Comparison of ENCODE assay signal across 20 mouse cellular contexts in the genomic region with DNA sequence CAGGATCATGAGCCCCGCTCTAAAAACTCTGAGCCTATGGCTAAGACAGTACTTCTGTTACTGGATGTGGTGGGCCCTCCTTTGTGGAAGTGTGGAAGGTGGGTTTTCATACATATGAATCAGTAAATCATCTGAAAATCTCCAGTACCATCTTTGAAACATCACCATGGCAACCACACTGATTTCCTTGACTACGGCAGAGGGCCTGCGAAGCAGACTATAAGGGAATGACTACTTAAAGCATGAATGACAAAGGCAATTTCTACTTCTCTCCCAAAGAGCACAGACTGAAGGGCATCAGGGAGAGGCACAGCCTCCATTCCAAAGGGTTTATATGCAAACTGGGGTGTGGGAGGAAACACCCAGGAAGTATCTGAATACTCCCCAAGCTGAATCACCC.
A peak's percentile ranks its signal among the peaks of the same experiment; 100 is the strongest.
DNase-seq lines count a peak whose midpoint lies in the region; ATAC-seq lines count a peak whose summit lies in the region.
"Had no signal": no experiment of that assay in that cellular context is flagged by ENCODE, and none has a peak within 500 bp of the region (broad histone marks: within the 10 kb centered on the region; RNA-seq: fewer than 3 reads in every experiment).

No protein-coding gene starts in this region.

- H3K4me1 ChIP-seq in hindbrain, embryonic 13.5 days (replicated peaks) = peaks cover 6% of the 10 kb centered on the region; the same call in 1 of the 2 replicates
- H3K4me1 ChIP-seq in hindbrain, embryonic 10.5 days (replicated peaks) = peaks cover 4% of the 10 kb centered on the region; the same call in 1 of the 2 replicates
- H3K4me1 ChIP-seq in midbrain, embryonic 14.5 days (ENCODE audit: control insufficient read depth, insufficient read depth, low read length) = no peaks in the 10 kb centered on the region
- H3K4me1 ChIP-seq in midbrain, embryonic 10.5 days = peaks cover 7% of the 10 kb centered on the region
- peaks cover 7% of the 10 kb centered on the region for H3K4me1 ChIP-seq in midbrain, embryonic 16.5 days (ENCODE audit: control insufficient read depth, insufficient read depth, low read length)
- no peaks in the 10 kb centered on the region for H3K4me1 ChIP-seq in heart, embryonic 12.5 days (replicated peaks)
- H3K4me1 ChIP-seq: embryonic facial prominence, embryonic 15.5 days; heart, embryonic 15.5 days had no signal

- H3K27ac ChIP-seq in hindbrain, embryonic 13.5 days = peak overlapping the region; percentile 60
- H3K27ac ChIP-seq in hindbrain, embryonic 10.5 days = no peak overlapping the region
- peak overlapping the region; percentile 39; the same call in 1 of the 2 replicates for H3K27ac ChIP-seq in midbrain, embryonic 14.5 days (replicated peaks; ENCODE audit: low read depth, low read length)
- H3K27ac ChIP-seq in midbrain, embryonic 10.5 days (replicated peaks) = no peak overlapping the region
- H3K27ac ChIP-seq in midbrain, embryonic 16.5 days (ENCODE audit: low read length) = peak overlapping the region; percentile 76
- no peak overlapping the region for H3K27ac ChIP-seq in heart, embryonic 12.5 days (ENCODE audit: poor library complexity, severe bottlenecking)
- H3K27ac ChIP-seq: embryonic facial prominence, embryonic 15.5 days; heart, embryonic 15.5 days; macrophage had no signal

- no peak for DNase-seq in hindbrain, embryonic 10.5 days (ENCODE audit: low spot score)
- peak; percentile 72 for DNase-seq in midbrain, embryonic 14.5 days
- no peak for DNase-seq in midbrain, embryonic 10.5 days (ENCODE audit: low spot score)
- DNase-seq in brain, adult 2 months (ENCODE audit: low read depth, low spot score) = peak; percentile 61
- DNase-seq in ovary, adult 18-20 months (ENCODE audit: low spot score) = no peak
- DNase-seq: adrenal gland, postnatal 14 days; cerebellum, adult 9-11 months; heart, adult 11 months; kidney, adult 8-10 months; left cerebral cortex, postnatal 4 days; lung, embryonic 14.5 days; right cerebral cortex, postnatal 14 days; thymus, adult 18-20 months had no signal

- 59% methylated on average over 3 of the region's 3 CpGs for WGBS in hindbrain, embryonic 13.5 days
- WGBS in hindbrain, embryonic 10.5 days = 80% methylated on average over 3 of the region's 3 CpGs
- WGBS in midbrain, embryonic 14.5 days = 49% methylated on average over 3 of the region's 3 CpGs
- WGBS in midbrain, embryonic 10.5 days = 87% methylated on average over 3 of the region's 3 CpGs
- 45% methylated on average over 3 of the region's 3 CpGs for WGBS in midbrain, embryonic 16.5 days
- WGBS in heart, embryonic 12.5 days = 79% methylated on average over 3 of the region's 3 CpGs

- H3K9me3 ChIP-seq in hindbrain, embryonic 13.5 days = no peaks in the 10 kb centered on the region
- H3K9me3 ChIP-seq in hindbrain, embryonic 10.5 days = no peaks in the 10 kb centered on the region
- H3K9me3 ChIP-seq in midbrain, embryonic 14.5 days (ENCODE audit: control insufficient read depth, low read length) = no peaks in the 10 kb centered on the region
- no peaks in the 10 kb centered on the region for H3K9me3 ChIP-seq in midbrain, embryonic 10.5 days (replicated peaks)
- H3K9me3 ChIP-seq in midbrain, embryonic 16.5 days (replicated peaks; ENCODE audit: control insufficient read depth, low read length, poor library complexity, severe bottlenecking) = no peaks in the 10 kb centered on the region
- H3K9me3 ChIP-seq in heart, embryonic 12.5 days (replicated peaks) = no peaks in the 10 kb centered on the region
- H3K9me3 ChIP-seq: embryonic facial prominence, embryonic 15.5 days; heart, embryonic 15.5 days had no signal

- peak; percentile 69 for ATAC-seq in hindbrain, embryonic 13.5 days (ENCODE audit: low FRiP score)
- peak; percentile 40; the same call in 1 of the 2 replicates for ATAC-seq in midbrain, embryonic 14.5 days (ENCODE audit: low FRiP score, low TSS enrichment)
- peak; percentile 89 for ATAC-seq in midbrain, embryonic 16.5 days
- no peak for ATAC-seq in heart, embryonic 12.5 days (ENCODE audit: insufficient number of reproducible peaks, low FRiP score)

- no peak overlapping the region for H3K4me3 ChIP-seq in hindbrain, embryonic 13.5 days
- H3K4me3 ChIP-seq in hindbrain, embryonic 10.5 days = no peak overlapping the region
- H3K4me3 ChIP-seq in midbrain, embryonic 14.5 days (replicated peaks; ENCODE audit: low read depth, low read length) = no peak overlapping the region
- no peak overlapping the region for H3K4me3 ChIP-seq in midbrain, embryonic 10.5 days
- H3K4me3 ChIP-seq in midbrain, embryonic 16.5 days (ENCODE audit: low read depth, low read length) = no peak overlapping the region
- no peak overlapping the region for H3K4me3 ChIP-seq in heart, embryonic 12.5 days
- H3K4me3 ChIP-seq: embryonic facial prominence, embryonic 15.5 days; heart, embryonic 15.5 days had no signal

- no peak overlapping the region for H3K4me2 ChIP-seq in hindbrain, embryonic 13.5 days
- no peak overlapping the region for H3K4me2 ChIP-seq in midbrain, embryonic 14.5 days (ENCODE audit: low read length)
- no peak overlapping the region for H3K4me2 ChIP-seq in midbrain, embryonic 16.5 days (ENCODE audit: low read length)
- no peak overlapping the region for H3K4me2 ChIP-seq in heart, embryonic 12.5 days
- H3K4me2 ChIP-seq: embryonic facial prominence, embryonic 15.5 days; heart, embryonic 15.5 days; liver, embryonic 11.5 days; lung, embryonic 14.5 days had no signal

- no peaks in the 10 kb centered on the region for H3K27me3 ChIP-seq in hindbrain, embryonic 13.5 days
- no peaks in the 10 kb centered on the region for H3K27me3 ChIP-seq in hindbrain, embryonic 10.5 days (ENCODE audit: insufficient read depth, poor library complexity, severe bottlenecking)
- H3K27me3 ChIP-seq in midbrain, embryonic 14.5 days (ENCODE audit: control insufficient read depth, insufficient read depth, low read length) = no peaks in the 10 kb centered on the region
- H3K27me3 ChIP-seq in midbrain, embryonic 10.5 days (ENCODE audit: low read depth, poor library complexity, severe bottlenecking) = no peaks in the 10 kb centered on the region
- H3K27me3 ChIP-seq in midbrain, embryonic 16.5 days (ENCODE audit: control insufficient read depth, insufficient read depth, low read depth, low read length) = no peaks in the 10 kb centered on the region
- H3K27me3 ChIP-seq in heart, embryonic 12.5 days (replicated peaks) = no peaks in the 10 kb centered on the region
- H3K27me3 ChIP-seq: embryonic facial prominence, embryonic 15.5 days; heart, embryonic 15.5 days had no signal

- no peak overlapping the region for H3K9ac ChIP-seq in hindbrain, embryonic 13.5 days
- no peak overlapping the region for H3K9ac ChIP-seq in midbrain, embryonic 14.5 days (replicated peaks; ENCODE audit: low read length)
- no peak overlapping the region for H3K9ac ChIP-seq in midbrain, embryonic 16.5 days (ENCODE audit: low read depth, low read length)
- H3K9ac ChIP-seq in heart, embryonic 12.5 days = no peak overlapping the region
- H3K9ac ChIP-seq: embryonic facial prominence, embryonic 15.5 days; heart, embryonic 15.5 days; lung, embryonic 14.5 days had no signal

- no peaks in the 10 kb centered on the region for H3K36me3 ChIP-seq in hindbrain, embryonic 13.5 days
- H3K36me3 ChIP-seq in hindbrain, embryonic 10.5 days = no peaks in the 10 kb centered on the region
- no peaks in the 10 kb centered on the region for H3K36me3 ChIP-seq in midbrain, embryonic 14.5 days (ENCODE audit: control insufficient read depth, insufficient read depth, low read length)
- no peaks in the 10 kb centered on the region for H3K36me3 ChIP-seq in midbrain, embryonic 10.5 days
- no peaks in the 10 kb centered on the region for H3K36me3 ChIP-seq in midbrain, embryonic 16.5 days (ENCODE audit: control insufficient read depth, insufficient read depth, low read length)
- no peaks in the 10 kb centered on the region for H3K36me3 ChIP-seq in heart, embryonic 12.5 days
- H3K36me3 ChIP-seq: embryonic facial prominence, embryonic 15.5 days; heart, embryonic 15.5 days had no signal

Comparison
In these comparisons a context has a peak if more than half of its experiments do, and no peak if none do; other contexts are left out.
1. H3K27ac ChIP-seq: peak in hindbrain, embryonic 13.5 days (single experiment), midbrain, embryonic 14.5 days (single experiment) and midbrain, embryonic 16.5 days (single experiment); none in hindbrain, embryonic 10.5 days (single experiment), midbrain, embryonic 10.5 days (single experiment) and heart, embryonic 12.5 days (single experiment).
2. DNase-seq: peak in midbrain, embryonic 14.5 days (single experiment) and brain, adult 2 months (single experiment); none in hindbrain, embryonic 10.5 days (single experiment), midbrain, embryonic 10.5 days (single experiment) and ovary, adult 18-20 months (single experiment).